Mouse (Mus musculus): ENCODE measurements around the gene LTO1. TPM values are rescaled to one million over a fixed set of nuclear protein-coding genes. Genes with fewer than 3 reads are reported as not detected.

LTO1 gene
- polyA plus RNA-seq, 2 experiments: 6.7 to 11.7 TPM

GRCm38 (mm10) chr7:144977121-144977520 lies 62.2 kb downstream of the LTO1 start:
- H3K36me3 ChIP-seq (replicated peaks; ENCODE audit: control insufficient read depth, insufficient read depth, low read depth): no peaks in the 10 kb centered on the region
- no peaks in the 10 kb centered on the region for H3K9me3 ChIP-seq (ENCODE audit: control insufficient read depth, low read length)
- no peak overlapping the region for H3K4me2 ChIP-seq (ENCODE audit: low read depth)
- no peak overlapping the region for H3K4me3 ChIP-seq (ENCODE audit: insufficient read depth in 1 of 2, low read depth in 2 of 2, low read length in 2 of 2)
- 63% methylated on average over 2 of the region's 2 CpGs for WGBS (ENCODE audit: insufficient replicate concordance)
- ATAC-seq (ENCODE audit: insufficient read depth): no peak
- TF ChIP-seq EP300 (IDR thresholded peaks at IDR 0.05; ENCODE audit: low read depth): no peak
- TF ChIP-seq CTCF (IDR thresholded peaks at IDR 0.05; ENCODE audit: low read depth): no peak
- no peaks in the 10 kb centered on the region for H3K4me1 ChIP-seq (replicated peaks; ENCODE audit: control insufficient read depth in 2 of 2, insufficient read depth in 2 of 2, low read length in 1 of 2)
- no peaks in the 10 kb centered on the region for H3K27me3 ChIP-seq (ENCODE audit: control insufficient read depth, insufficient read depth, low read length)
- no peak overlapping the region for H3K9ac ChIP-seq (replicated peaks)
- H3K27ac ChIP-seq: no peak overlapping the region
- no peak for DNase-seq (ENCODE audit: low read depth in 3 of 3, low spot score in 3 of 3)

DNA sequence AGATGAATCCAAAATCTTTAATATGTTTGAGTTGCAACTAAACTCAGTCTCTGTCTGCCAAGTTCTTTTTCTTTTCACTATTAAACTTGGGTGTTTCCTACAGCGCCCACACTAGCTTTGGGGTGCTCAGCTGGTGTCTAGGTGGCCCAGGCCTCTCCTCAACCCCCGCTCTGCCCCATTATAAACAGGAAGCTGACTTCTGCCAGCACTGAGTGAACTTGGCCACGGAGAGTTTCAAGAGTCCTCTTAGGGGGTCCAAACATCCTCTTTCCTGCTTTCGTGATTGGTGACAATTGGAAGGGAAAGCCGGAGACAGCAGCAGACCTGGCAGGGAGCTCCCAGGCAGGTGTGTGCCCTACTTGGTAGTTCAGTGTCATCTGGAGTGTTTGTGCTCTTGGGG lies 64.9 kb downstream of the LTO1 start:
- no peaks in the 10 kb centered on the region for H3K36me3 ChIP-seq (replicated peaks; ENCODE audit: control insufficient read depth, insufficient read depth, low read depth)
- H3K4me1 ChIP-seq (replicated peaks; ENCODE audit: control insufficient read depth in 2 of 2, insufficient read depth in 2 of 2, low read length in 1 of 2): no peaks in the 10 kb centered on the region
- H3K9me3 ChIP-seq (ENCODE audit: control insufficient read depth, low read length): no peaks in the 10 kb centered on the region
- ATAC-seq (ENCODE audit: insufficient read depth) (no peak), DNase-seq (ENCODE audit: low read depth in 3 of 3, low spot score in 3 of 3) (no peak)
- WGBS (ENCODE audit: insufficient replicate concordance): 35% methylated on average over 5 of the region's 5 CpGs
- no peak overlapping the region for H3K4me2 ChIP-seq (ENCODE audit: low read depth)
- TF ChIP-seq CTCF (IDR thresholded peaks at IDR 0.05; ENCODE audit: low read depth) (no peak), EP300 (IDR thresholded peaks at IDR 0.05; ENCODE audit: low read depth) (no peak)
- no peaks in the 10 kb centered on the region for H3K27me3 ChIP-seq (ENCODE audit: control insufficient read depth, insufficient read depth, low read length)
- no peak overlapping the region for H3K4me3 ChIP-seq (ENCODE audit: insufficient read depth in 1 of 2, low read depth in 2 of 2, low read length in 2 of 2)
- H3K9ac ChIP-seq (replicated peaks): no peak overlapping the region
- H3K27ac ChIP-seq: no peak overlapping the region

Other genes starting within 250 kb of the LTO1 start
- gene Ano1, start 163.1 kb upstream of the LTO1 start, polyA plus RNA-seq (2012; rRNA removed): 1.5 and 1.6 TPM in 2 replicates
- 1.4 and 2.1 TPM in 2 replicates for gene Ano1, start 163.1 kb upstream of the LTO1 start, polyA plus RNA-seq (2014; fragmentation: Nextera tagmentation; extraction: Ambion mirVana)
- 0.10 TPM in 2 replicates for gene Fgf3, start 77.0 kb upstream of the LTO1 start, polyA plus RNA-seq (2012; rRNA removed)
- 0.10 and 0.13 TPM in 2 replicates for gene Fgf3, start 77.0 kb upstream of the LTO1 start, polyA plus RNA-seq (2014; fragmentation: Nextera tagmentation; extraction: Ambion mirVana)
- gene Fgf4, start 67.7 kb upstream of the LTO1 start, polyA plus RNA-seq (2012; rRNA removed): not detected in 2 replicates
- not detected in 2 replicates for gene Fgf4, start 67.7 kb upstream of the LTO1 start, polyA plus RNA-seq (2014; fragmentation: Nextera tagmentation; extraction: Ambion mirVana)
- gene Fgf15, start 18.6 kb upstream of the LTO1 start, polyA plus RNA-seq (2012; rRNA removed): 0.02 and 0.09 TPM in 2 replicates
- not detected in 2 replicates for gene Fgf15, start 18.6 kb upstream of the LTO1 start, polyA plus RNA-seq (2014; fragmentation: Nextera tagmentation; extraction: Ambion mirVana)
- 14.6 and 16.7 TPM in 2 replicates for gene Ccnd1, start 24.8 kb downstream of the LTO1 start, polyA plus RNA-seq (2012; rRNA removed)
- gene Ccnd1, start 24.8 kb downstream of the LTO1 start, polyA plus RNA-seq (2014; fragmentation: Nextera tagmentation; extraction: Ambion mirVana): 25.4 and 27.7 TPM in 2 replicates